Mouse (Mus musculus): ENCODE measurements around the gene Pxn. TPM values are rescaled to one million over a fixed set of nuclear protein-coding genes. Genes with fewer than 3 reads are reported as not detected.
"Not testable (repeated sequence)": the region's sequence is repeated elsewhere in the genome, so short reads cannot be mapped to it uniquely, and the experiment has no call there.

The Pxn gene
- polyA plus RNA-seq, 2 experiments = 4.8 to 12.9 TPM

- TF ChIP-seq EP300 (IDR thresholded peaks at IDR 0.05; ENCODE audit: low read depth) (no peak), CTCF (IDR thresholded peaks at IDR 0.05; ENCODE audit: low read depth) (no peak)
- Histone ChIP-seq H3K4me3 (ENCODE audit: insufficient read depth in 1 of 2, low read depth in 2 of 2, low read length in 2 of 2) (no peak overlapping the region), H3K9me3 (ENCODE audit: control insufficient read depth, low read length) (no peaks in the 10 kb centered on the region), H3K36me3 (replicated peaks; ENCODE audit: control insufficient read depth, insufficient read depth, low read depth) (no peaks in the 10 kb centered on the region), H3K4me1 (replicated peaks; ENCODE audit: control insufficient read depth in 2 of 2, insufficient read depth in 2 of 2, low read length in 1 of 2) (peaks cover 0 to 4% of the 10 kb centered on the region in 2 experiments; a peak in 1 of 4 replicates), H3K4me2 (ENCODE audit: low read depth) (no peak overlapping the region), H3K27ac (no peak overlapping the region), H3K9ac (replicated peaks) (no peak overlapping the region), H3K27me3 (ENCODE audit: control insufficient read depth, insufficient read depth, low read length) (no peaks in the 10 kb centered on the region)
- ATAC-seq (ENCODE audit: insufficient read depth) = no peak
- no peak for DNase-seq (ENCODE audit: low read depth in 3 of 3, low spot score in 3 of 3)
- WGBS (ENCODE audit: insufficient replicate concordance) = 45% methylated on average over 9 of the region's 9 CpGs
These were observed 7.9 kb upstream of the Pxn start for GRCm38 (mm10) chr5:115498307-115499240.

GRCm38 (mm10) chr5:115500383-115500935 lies 6.0 kb upstream of the Pxn start:
- H3K4me2 ChIP-seq (ENCODE audit: low read depth) = no peak overlapping the region
- H3K27ac ChIP-seq = no peak overlapping the region; the same call in 1 of the 2 replicates

GRCm38 (mm10) chr5:115503035-115503434 lies 3.4 kb upstream of the Pxn start:
- Histone ChIP-seq H3K4me1 (replicated peaks; ENCODE audit: control insufficient read depth in 2 of 2, insufficient read depth in 2 of 2, low read length in 1 of 2) (peaks cover 0 to 7% of the 10 kb centered on the region in 2 experiments; a peak in 2 of 4 replicates), H3K27me3 (ENCODE audit: control insufficient read depth, insufficient read depth, low read length) (no peaks in the 10 kb centered on the region), H3K27ac (no peak overlapping the region), H3K36me3 (replicated peaks; ENCODE audit: control insufficient read depth, insufficient read depth, low read depth) (no peaks in the 10 kb centered on the region), H3K4me2 (ENCODE audit: low read depth) (no peak overlapping the region), H3K9me3 (ENCODE audit: control insufficient read depth, low read length) (no peaks in the 10 kb centered on the region), H3K4me3 (ENCODE audit: insufficient read depth in 1 of 2, low read depth in 2 of 2, low read length in 2 of 2) (no peak overlapping the region), H3K9ac (replicated peaks) (no peak overlapping the region)
- 55% methylated on average over 12 of the region's 12 CpGs for WGBS (ENCODE audit: insufficient replicate concordance)
- ATAC-seq (ENCODE audit: insufficient read depth) (no peak), DNase-seq (ENCODE audit: low read depth in 3 of 3, low spot score in 3 of 3) (no peak)
- TF ChIP-seq EP300 (IDR thresholded peaks at IDR 0.05; ENCODE audit: low read depth) = no peak

More at GRCm38 (mm10) chr5:115500383-115500935, 6.0 kb upstream of the Pxn start:
- Histone ChIP-seq H3K27me3 (ENCODE audit: control insufficient read depth, insufficient read depth, low read length) (no peaks in the 10 kb centered on the region), H3K9ac (replicated peaks) (no peak overlapping the region; the same call in 1 of the 2 replicates), H3K36me3 (replicated peaks; ENCODE audit: control insufficient read depth, insufficient read depth, low read depth) (no peaks in the 10 kb centered on the region), H3K4me3 (ENCODE audit: insufficient read depth in 1 of 2, low read depth in 2 of 2, low read length in 2 of 2) (no peak overlapping the region), H3K9me3 (ENCODE audit: control insufficient read depth, low read length) (no peaks in the 10 kb centered on the region), H3K4me1 (replicated peaks; ENCODE audit: control insufficient read depth in 2 of 2, insufficient read depth in 2 of 2, low read length in 1 of 2) (peaks cover 0 to 4% of the 10 kb centered on the region in 2 experiments; a peak in 1 of 4 replicates)
- TF ChIP-seq EP300 (IDR thresholded peaks at IDR 0.05; ENCODE audit: low read depth) = no peak
- TF ChIP-seq CTCF (IDR thresholded peaks at IDR 0.05; ENCODE audit: low read depth) = no peak
- DNase-seq (ENCODE audit: low read depth in 3 of 3, low spot score in 3 of 3) (no peak), ATAC-seq (ENCODE audit: insufficient read depth) (no peak)
- 54% methylated on average over 12 of the region's 12 CpGs for WGBS (ENCODE audit: insufficient replicate concordance)

- H3K9me3 ChIP-seq (ENCODE audit: control insufficient read depth, low read length); DNase-seq (ENCODE audit: low read depth in 3 of 3, low spot score in 3 of 3); H3K4me1 ChIP-seq (replicated peaks; ENCODE audit: control insufficient read depth in 2 of 2, insufficient read depth in 2 of 2, low read length in 1 of 2); H3K36me3 ChIP-seq (replicated peaks; ENCODE audit: control insufficient read depth, insufficient read depth, low read depth); H3K4me3 ChIP-seq (ENCODE audit: insufficient read depth in 1 of 2, low read depth in 2 of 2, low read length in 2 of 2); H3K27ac ChIP-seq; ATAC-seq (ENCODE audit: insufficient read depth); H3K27me3 ChIP-seq (ENCODE audit: control insufficient read depth, insufficient read depth, low read length); H3K9ac ChIP-seq (replicated peaks); H3K4me2 ChIP-seq (ENCODE audit: low read depth): not testable (repeated sequence)
- WGBS (ENCODE audit: insufficient replicate concordance) = 54% methylated on average over 4 of the region's 4 CpGs
These were observed 859 bp upstream of the Pxn start for GRCm38 (mm10) chr5:115505617-115506016.

- peak overlapping the region; percentile 67 to 91 for H3K4me3 ChIP-seq (ENCODE audit: insufficient read depth in 1 of 2, low read depth in 2 of 2, low read length in 2 of 2)
- no peak for DNase-seq (ENCODE audit: low read depth in 3 of 3, low spot score in 3 of 3)
- TF ChIP-seq EP300 (IDR thresholded peaks at IDR 0.05; ENCODE audit: low read depth) (no peak), CTCF (IDR thresholded peaks at IDR 0.05; ENCODE audit: low read depth) (no peak)
- peaks cover 0 to 8% of the 10 kb centered on the region in 2 experiments; a peak in 3 of 4 replicates for H3K4me1 ChIP-seq (replicated peaks; ENCODE audit: control insufficient read depth in 2 of 2, insufficient read depth in 2 of 2, low read length in 1 of 2)
- H3K27me3 ChIP-seq (ENCODE audit: control insufficient read depth, insufficient read depth, low read length) = no peaks in the 10 kb centered on the region
- no peak for ATAC-seq (ENCODE audit: insufficient read depth)
- no peaks in the 10 kb centered on the region for H3K9me3 ChIP-seq (ENCODE audit: control insufficient read depth, low read length)
- 11% methylated on average over 12 of the region's 12 CpGs for WGBS (ENCODE audit: insufficient replicate concordance)
- no peak overlapping the region for H3K27ac ChIP-seq
- peak overlapping the region; percentile 75 for H3K9ac ChIP-seq (replicated peaks)
- no peaks in the 10 kb centered on the region for H3K36me3 ChIP-seq (replicated peaks; ENCODE audit: control insufficient read depth, insufficient read depth, low read depth)
- H3K4me2 ChIP-seq (ENCODE audit: low read depth) = peak overlapping the region; percentile 79
These were observed 948 bp downstream of the Pxn start for GRCm38 (mm10) chr5:115507267-115507980.

Measured in liver, embryonic 14.5 days (tissue).